Mouse (Mus musculus) retina, adult 2 months (tissue): ENCODE data around the gene C1ql4.
"Not testable (repeated sequence)": the region's sequence is repeated elsewhere in the genome, so short reads cannot be mapped to it uniquely, and the experiment has no call there.

Experiments used
- DNase-seq: peaks from one replicate; pipeline ENCODE4 v3.0.0-alpha.2; 2012; ENCODE audit warnings: low read depth, low spot score

Gene C1ql4

DNA sequence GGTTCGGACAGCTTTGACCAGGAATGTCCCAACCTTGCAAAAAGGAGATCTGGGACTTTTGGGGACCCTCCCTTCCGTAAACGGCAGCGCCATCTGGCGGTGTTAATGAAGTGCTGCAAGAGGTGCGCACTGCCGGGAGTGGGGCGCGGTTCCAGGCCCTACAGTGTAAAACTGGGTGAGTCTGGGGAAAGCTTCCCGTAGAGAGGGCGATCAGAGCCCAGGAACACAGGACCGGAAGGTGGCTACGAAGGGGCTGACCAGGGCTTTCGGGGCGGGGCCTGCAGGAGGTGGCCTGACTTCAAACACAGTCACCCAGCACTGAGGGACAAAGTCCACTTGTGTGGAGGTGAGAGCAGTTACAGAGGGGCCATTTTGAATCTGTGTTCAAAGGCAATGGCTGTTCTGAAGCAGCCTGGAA is 11.5 kb upstream of the C1ql4 start:
- no peak for DNase-seq

GRCm38 (mm10) chr15:99098493-99098861 is 10.9 kb upstream of the C1ql4 start:
- no peak for DNase-seq

DNA sequence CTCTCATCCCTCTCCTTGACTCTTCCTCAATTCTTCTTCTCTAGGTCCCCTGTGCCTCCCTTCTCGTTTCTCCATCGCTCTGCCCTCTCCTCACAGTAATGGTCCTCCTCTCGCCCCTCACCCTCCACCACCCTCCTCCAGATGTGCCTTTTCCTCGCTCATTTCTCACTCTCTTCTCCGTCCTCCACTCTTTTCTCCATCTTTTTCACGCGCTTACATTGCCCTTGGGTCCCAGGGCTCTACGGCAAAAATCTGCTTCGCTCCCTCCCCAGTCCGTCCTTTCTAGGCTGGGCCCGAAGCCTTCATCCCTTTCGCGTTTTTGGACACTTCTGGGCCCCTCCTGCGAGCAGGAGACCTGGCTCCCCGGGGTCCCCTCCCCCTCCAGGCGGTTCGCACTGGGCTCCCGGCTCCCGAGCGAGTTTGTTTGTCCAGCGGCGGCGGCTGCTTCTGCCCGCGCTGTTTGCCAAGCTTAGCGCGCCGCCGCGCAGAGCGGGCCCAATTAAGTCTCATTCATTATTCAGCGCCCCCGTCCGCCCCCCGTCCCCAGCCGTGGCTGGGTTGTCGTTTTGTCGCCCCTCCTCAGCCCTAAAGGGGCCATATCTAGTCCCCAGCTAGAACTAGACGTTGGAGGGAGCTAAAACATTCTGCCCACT is 10.3 kb upstream of the C1ql4 start:
- DNase-seq = no peak

DNA sequence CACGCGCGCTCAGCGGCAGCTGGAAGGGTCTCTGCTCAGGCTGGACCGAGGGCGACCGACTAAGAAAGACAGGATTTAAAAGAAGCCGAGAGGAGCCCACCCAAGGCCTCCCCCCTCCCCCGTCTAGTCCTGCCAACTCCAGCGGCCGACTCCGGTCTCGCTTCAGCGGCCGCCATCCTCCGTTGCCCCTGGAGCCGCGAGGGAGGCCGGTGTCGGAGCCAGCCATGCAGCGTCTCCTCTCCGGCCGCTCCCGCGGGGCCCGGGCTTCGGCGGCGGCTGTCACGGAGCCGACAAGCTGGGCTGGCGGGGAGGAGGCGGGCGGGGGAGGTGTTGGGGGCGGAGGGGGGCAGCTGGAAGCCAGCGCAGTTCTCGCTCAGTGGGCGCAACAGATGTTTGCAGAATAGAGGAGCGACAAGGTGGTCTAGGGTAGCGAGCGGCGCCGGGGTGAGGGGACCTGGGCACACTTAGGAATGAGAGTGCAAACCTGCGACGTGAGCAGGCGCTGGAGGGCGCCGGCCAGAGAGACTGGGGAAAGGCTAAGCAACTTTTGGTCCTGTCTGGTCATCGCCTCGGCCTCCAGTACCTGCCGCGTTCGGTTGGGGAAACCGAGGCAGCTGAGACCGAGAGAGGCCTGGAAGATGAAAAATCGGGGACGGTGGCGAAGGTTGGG is 9.3 kb upstream of the C1ql4 start:
- no peak for DNase-seq

DNA sequence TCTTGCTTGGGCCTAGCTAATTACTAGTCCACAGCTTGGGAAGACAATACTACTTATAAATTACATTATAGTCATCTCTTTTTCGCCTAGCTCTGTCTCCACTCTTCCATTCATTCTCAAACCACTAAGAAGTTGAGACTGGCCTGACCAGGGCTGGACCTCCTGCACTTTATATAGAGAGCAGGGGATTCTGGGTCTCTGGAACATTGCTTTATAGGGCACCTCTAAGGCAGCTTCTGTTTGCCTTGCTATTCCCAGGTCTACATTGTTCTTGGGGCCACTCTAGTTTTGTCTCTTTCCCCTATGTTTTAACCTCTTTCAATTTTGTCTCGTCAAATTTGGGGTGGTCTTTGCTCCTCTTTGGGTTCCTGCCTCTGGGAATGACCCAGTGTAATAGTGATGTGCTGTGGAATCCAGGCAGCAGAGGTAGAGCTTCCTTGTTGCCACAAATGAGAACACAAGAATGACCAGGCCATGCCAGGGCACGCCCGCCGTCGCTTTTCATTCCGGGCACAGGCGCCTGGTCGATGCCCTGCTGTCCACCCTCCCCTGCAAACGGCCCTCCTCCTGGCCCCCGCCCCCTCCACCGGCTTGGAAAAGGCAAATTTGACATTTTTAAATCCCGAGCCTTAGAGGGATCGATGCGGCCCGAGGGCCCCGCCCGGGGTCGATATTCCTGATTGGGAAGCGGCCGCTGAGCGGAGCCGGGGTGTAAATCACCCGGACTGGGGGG is 8.6 kb upstream of the C1ql4 start:
- DNase-seq = no peak

DNA sequence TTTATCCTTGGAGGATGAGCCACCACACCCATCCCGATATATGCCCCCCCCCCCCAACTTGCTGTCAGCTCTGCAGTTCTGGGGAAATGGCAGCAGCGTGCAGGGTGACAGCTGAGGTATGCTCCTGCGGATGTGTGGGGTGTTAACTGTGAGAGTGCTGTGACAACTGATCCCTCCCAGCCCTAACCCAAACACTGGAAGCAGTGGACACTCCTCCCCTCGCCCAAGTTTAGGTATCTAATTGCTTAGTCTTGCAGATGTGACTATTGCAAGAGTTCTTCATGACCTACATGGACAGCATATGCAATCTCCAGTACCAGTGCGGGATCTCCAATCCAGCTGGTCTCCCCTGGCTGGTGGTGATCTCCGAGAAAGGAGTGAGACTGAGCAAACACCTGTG is 7.7 kb upstream of the C1ql4 start:
- no peak for DNase-seq

DNA sequence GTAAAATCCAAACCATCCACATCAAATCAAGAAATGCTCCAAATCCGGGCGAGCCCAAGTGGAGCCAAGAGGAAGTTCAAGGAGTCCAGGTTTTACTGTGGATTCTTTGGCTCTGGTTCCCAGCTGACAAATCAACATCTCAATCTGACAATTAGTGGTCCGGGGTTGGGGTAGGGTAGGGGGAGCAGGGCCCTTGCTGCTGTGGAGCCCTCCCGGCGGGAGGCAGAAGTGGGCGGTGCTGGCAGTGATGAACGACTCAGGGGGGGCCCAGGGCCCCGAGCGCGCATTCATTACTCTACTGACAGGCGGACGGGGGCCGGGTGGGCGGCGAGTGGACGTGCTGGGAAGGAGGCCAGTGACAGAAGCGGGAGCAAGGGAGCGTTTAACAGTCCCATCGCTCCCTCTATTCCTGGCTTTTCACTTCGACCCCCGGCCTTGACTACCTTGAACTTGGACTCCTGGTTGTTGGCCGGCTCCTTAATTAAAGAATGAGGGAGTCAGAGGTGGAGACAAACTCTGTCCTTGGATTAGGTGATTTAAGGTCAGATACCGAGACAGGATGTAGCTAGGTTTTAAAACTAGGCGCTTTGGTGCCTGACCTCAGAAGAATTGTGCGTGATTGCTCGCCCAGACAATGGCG is 7.1 kb upstream of the C1ql4 start:
- no peak for DNase-seq

- DNase-seq = no peak
Measured at GRCm38 (mm10) chr15:99093291-99094258, 6.0 kb upstream of the C1ql4 start.

GRCm38 (mm10) chr15:99092870-99093269 is 5.3 kb upstream of the C1ql4 start, which contains the start of gene Dnajc22:
Gene Dnajc22, plus strand, starts transcription at chr15:99093170.
- no peak for DNase-seq

- DNase-seq = no peak
Measured at GRCm38 (mm10) chr15:99089069-99089468, 1.5 kb upstream of the C1ql4 start.

GRCm38 (mm10) chr15:99088292-99088691 is 675 bp upstream of the C1ql4 start:
- no peak for DNase-seq

GRCm38 (mm10) chr15:99085997-99086396 is 1.6 kb downstream of the C1ql4 start:
- no peak for DNase-seq

DNA sequence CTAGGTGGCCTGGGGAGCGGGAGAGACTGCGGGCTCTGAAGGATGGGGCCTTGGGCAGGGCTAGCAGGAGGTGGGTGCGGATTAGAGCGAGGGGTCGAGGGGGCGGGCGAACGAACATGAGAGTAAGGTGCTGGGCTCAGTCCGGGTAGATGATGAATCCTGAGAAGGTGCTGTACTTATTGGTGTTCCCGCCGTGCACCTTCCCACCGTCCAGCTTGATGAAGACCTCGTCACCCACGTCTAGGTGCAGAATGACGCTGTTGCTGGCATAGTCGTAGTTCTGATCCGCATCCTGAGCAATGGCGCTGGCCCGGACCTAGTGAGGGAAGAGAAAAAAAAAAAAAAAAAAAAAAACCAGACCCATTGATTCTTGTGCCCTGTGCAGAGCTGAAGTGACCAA is 3.0 kb downstream of the C1ql4 start:
- no peak for DNase-seq

DNA sequence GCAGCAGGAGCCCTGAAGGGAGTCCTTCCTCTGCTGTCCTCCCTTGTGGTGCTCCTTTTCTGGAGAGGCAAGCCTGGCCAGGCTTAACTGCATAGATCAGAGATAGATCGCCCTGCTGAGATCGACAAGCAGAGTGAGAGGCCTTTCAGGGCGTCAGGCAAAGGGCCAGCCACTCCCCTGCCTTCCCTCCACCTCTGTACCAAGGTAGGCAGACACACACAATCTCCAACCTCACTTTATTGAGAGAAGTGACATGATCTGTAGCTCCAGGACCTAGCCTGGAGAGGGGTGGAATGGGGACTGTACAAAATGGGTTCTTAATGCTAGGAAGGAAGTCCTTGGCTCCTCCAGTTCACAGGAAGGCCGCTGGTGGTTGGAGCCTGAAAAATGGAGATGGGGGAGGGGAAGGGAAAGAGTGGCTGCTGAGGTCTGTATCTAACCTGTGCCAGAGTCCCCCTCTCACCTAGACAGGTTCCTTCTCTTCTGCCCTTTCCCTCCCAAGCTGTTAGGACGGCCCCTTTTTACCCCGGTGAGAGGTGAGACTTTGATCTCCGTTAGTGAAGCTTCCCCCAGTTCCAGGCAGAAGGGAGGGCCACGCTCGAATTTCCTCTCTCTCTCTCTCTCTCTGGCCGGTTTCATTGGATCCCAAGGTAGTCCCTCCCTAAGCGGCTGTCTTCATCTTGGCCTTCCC is 3.6 kb downstream of the C1ql4 start:
- DNase-seq = no peak

GRCm38 (mm10) chr15:99083258-99083657 is 4.4 kb downstream of the C1ql4 start:
- no peak for DNase-seq

- no peak for DNase-seq
Measured at GRCm38 (mm10) chr15:99082840-99083239, 4.8 kb downstream of the C1ql4 start.

DNA sequence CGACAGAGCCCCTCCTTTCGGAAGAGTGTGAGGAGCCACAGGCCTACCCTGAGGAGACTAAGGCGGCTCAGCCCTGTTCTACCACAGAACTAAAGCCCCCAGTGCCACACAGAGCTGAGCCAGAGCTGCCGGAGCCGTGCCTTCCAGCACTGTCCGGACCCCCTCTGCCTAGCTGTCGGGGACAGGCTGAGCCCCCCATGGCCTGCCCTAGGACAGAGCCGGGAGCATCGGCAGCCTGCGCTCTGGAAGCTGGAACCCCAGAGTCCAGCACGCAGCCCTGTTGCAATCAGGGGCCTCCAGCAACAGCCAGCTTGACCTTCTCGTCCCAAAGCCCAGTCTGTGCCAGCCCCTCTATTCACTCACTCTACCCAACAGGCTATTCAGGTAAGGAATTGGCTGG is 5.3 kb downstream of the C1ql4 start:
- DNase-seq = no peak

- no peak for DNase-seq
Measured at GRCm38 (mm10) chr15:99079804-99080203, 7.8 kb downstream of the C1ql4 start.

GRCm38 (mm10) chr15:99078181-99078910 is 9.3 kb downstream of the C1ql4 start:
- no peak for DNase-seq

DNA sequence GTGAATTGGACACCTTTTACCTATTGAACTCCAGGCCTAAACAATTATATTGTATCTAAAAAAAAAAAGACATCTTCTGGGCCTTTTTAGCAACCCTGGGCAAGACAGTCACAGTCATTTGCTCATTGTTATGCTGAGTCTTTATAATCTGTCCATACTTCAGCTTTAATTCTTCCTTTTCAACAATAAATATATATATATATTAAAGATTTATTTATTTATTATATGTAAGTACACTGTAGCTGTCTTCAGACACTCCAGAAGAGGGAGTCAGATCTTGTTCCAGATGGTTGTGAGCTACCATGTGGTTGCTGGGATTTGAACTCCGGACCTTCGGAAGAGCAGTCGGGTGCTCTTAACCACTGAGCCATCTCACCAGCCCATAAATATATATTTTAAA is 11.6 kb downstream of the C1ql4 start:
- not testable (repeated sequence) for DNase-seq
